Mouse (Mus musculus) adrenal gland, adult 2 months (tissue): ENCODE results near the gene Cdc42ep1. TPM values are rescaled to one million over a fixed set of nuclear protein-coding genes. Genes with fewer than 3 reads are reported as not detected.

Experiments
- DNase-seq: peaks from one replicate; pipeline ENCODE4 v3.0.0; 2021
- polyA plus RNA-seq: library from polyadenylated mRNA; depleted of rRNA; stranded (reverse); fragments of >200 nt; gene quantifications from 2 replicates; pipeline ENCODE4 v1.2.3, GENCODE M21; 2012
- total RNA-seq, 2 experiments: library from RNA; stranded (reverse); gene quantifications; 2 replicates each; pipeline ENCODE4 v1.2.3; 2021

Gene Cdc42ep1
- total and polyA plus RNA-seq, 3 experiments: 36.9 to 100 (median 57.2) TPM

GRCm38 (mm10) chr15:78849485-78849884, 7.1 kb downstream of the Cdc42ep1 start:
- DNase-seq: no peak

DNA sequence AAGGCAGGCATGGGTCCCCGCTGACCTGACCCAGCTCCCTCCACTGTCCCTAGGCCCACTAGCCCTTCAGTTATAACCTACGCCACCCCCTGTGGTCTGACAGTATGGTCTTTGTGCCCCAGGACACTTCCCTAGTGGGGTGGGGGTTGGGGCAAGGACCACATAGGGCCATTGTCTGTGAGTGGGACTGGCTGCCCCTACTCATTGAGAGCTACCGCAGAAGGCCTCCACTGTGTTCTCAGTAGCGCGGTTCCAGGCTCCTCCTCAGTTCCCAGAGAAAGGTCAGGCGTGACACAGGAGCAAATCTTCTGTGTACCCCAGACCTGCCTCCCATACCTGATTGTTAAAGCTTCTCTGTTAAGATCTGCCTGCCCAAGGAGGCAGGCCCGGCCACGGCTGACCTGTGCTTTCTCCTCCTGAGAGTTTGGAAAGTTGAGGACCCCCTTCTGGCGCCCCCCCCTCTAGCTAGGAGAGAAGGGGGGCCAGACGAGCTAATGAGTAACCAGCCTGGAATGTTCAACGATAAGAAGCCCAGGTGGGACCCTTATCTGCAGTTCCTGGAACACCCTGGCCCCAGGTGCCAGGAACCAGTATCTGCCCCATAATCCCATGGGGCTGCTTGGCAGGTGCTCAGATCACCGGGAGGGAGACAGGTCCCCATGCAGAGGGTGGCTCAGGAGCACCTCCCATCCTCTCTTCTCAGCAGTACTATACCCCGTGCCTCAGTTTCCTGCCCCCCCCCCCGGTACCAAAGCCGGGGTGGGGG, 7.8 kb downstream of the Cdc42ep1 start:
- DNase-seq: no peak

- DNase-seq: no peak
Observed at GRCm38 (mm10) chr15:78850944-78851343, 8.5 kb downstream of the Cdc42ep1 start.

GRCm38 (mm10) chr15:78851505-78852153, 9.2 kb downstream of the Cdc42ep1 start:
- DNase-seq: peak; percentile 91

GRCm38 (mm10) chr15:78855303-78855965, 13.0 kb downstream of the Cdc42ep1 start, which contains the start of gene Lgals2:
Lgals2 (minus strand) TSS chr15:78855529.
- no peak for DNase-seq

- DNase-seq: peak; percentile 51
Observed at GRCm38 (mm10) chr15:78857009-78857408, 14.6 kb downstream of the Cdc42ep1 start.

GRCm38 (mm10) chr15:78859311-78859710, 16.9 kb downstream of the Cdc42ep1 start:
- no peak for DNase-seq

DNA sequence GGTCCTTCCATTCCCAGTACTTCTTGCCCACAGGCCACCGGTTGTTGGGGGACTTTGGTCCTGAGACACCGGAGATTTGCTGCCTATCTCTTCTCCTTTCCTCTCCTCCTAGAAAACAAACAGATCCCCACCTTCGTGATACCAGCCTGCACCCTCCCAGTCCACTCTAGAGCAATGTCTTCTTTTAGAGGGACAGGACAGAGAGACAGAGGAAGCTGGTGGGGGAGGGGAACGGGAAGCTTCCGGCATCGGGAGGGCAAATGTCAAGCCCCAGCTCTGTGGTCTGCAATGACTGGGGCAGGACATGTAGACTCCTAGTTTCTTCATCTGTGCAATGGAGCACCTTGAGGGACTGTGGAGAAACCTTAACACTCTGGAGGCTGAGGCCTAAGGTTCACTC, 17.3 kb downstream of the Cdc42ep1 start:
- DNase-seq: no peak

DNA sequence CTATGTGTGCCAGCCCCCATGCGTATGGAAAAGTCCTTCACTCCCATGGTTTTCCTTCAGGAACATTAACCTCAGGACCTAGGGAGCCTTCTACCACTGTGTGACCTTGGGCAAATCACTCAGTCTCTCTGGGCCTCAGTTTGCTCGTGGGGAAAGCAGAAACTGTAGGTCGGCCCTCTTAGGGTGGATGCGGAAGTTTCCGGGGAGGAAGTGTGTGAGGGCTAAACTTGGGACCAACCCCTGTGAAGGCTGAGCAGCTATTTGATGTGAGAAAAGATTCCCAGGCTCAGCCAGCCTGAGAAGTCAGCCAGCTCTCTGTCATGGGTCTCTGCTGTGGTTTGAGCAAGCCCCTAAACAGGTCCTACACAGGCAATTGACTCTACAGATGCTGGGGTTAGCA, 19.9 kb downstream of the Cdc42ep1 start:
- DNase-seq: no peak

DNA sequence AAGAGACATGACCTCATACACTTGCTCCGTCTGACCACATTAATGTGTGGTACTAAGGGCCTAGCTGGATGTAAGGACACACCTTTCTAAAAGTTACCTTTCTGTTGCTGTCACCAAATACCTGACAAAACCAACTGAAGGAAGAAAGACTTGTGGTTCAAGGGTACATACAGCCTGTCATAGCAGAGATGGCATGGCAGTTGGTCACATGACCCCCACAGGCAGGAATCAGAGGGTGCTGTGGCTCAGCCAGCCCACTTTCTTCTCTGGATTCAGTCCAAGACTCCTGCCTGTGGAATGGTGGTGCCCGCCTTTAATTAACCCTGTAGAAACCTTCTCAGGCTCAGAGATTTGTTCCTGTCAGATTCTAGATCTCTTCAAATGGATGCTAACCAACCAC, 20.7 kb downstream of the Cdc42ep1 start:
- DNase-seq: no peak

- no peak for DNase-seq
Observed at GRCm38 (mm10) chr15:78863852-78864253, 21.4 kb downstream of the Cdc42ep1 start.

DNA sequence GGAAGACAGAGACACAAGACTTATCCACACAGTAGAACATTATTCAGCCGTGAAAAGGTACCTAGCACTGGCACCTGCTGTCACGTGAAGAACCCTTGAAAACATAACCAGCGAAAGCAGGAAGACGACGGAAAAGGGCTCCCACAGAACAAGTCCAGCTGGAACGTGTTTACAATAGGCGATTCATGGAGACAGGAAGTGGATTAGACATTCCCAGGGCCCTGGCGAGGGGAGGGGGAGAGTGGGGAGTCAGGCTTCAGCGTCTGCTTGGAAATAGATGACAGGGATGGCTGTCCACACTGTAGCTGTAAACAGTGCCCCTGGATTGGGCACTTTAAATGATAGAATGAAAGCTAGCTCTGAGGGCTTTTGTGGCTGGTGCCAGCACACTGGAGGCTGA, 26.0 kb downstream of the Cdc42ep1 start:
- DNase-seq: no peak

- no peak for DNase-seq
Observed at GRCm38 (mm10) chr15:78868826-78869233, 26.4 kb downstream of the Cdc42ep1 start.

- DNase-seq: no peak
Observed at GRCm38 (mm10) chr15:78869775-78870174, 27.4 kb downstream of the Cdc42ep1 start.

DNA sequence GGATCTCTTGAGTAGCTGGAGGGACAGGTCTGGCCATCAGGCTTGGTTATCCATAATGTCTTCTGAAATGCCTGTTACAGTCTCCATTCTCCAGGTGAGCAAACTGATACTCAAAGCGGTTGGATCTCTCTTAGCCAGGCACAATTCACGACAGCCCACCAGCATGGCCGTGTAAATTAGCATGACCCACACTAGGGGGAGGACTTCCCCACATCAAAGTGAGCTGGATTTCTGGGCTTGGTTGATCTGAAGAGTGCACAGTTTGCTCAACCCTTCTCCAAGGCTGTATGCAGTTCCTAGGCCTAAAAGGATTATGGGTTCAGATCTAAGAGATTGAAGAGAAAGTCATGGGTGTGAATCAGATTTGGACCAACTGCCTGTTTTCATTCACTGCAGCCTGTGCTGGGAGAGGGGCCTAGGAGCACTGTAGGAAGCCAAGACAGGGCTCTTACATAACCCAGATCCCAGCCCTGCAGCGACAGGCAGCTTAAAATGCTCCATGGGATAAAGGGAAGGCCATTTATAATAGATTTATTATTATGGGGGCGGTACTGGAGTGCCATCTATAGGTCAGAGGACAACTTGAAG, 29.7 kb downstream of the Cdc42ep1 start:
- DNase-seq: no peak

DNA sequence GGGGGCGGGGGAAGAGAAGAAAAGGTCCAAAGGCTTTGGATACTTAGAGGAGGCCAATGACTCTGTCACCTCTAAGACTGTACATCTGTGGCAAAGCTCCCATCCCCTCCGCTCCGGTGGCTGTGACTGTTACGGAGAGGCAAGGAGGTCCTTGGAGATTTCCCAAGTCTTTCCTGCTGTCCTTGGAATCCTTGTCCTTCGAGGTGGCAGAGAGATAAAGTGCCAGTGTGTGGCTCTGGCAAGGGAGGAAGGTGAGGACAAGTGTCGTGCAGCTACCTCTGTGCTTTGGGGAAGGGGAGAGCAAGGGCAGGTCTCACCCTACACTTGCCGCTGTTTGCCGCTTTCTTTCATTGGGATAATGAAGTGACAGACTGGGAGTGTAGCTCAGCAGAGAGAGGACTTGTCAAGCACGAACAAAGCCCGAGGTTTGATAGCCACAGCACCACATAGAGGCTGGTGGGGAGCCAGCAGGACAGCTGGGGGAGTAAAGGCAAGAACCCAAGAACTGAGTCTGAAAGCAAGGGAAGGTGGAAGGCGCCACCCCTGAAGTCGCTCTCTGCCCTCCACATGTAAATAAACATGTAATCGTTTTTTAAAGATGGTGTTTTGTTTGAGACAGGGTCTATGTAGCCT, 31.5 kb downstream of the Cdc42ep1 start:
- DNase-seq: no peak

DNA sequence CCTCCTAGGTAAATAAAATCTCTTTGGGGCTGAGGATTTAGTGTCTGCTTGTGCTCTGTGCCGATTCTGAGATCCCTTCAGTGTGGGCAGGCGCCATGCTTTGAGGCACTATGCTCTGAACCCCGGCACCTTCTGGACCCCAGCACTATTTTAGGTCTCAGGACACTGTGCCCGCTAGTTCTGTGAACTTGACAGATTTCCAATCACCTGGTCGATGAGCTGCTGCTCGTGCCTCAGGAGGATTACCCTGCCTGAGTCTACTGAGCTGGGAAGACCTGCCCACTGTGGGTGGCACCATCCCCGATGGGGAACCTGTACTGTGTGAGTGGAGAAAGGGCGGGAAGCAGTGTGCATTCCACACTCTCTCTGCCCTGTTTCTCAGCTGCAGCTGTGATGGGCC, 32.6 kb downstream of the Cdc42ep1 start:
- no peak for DNase-seq

DNA sequence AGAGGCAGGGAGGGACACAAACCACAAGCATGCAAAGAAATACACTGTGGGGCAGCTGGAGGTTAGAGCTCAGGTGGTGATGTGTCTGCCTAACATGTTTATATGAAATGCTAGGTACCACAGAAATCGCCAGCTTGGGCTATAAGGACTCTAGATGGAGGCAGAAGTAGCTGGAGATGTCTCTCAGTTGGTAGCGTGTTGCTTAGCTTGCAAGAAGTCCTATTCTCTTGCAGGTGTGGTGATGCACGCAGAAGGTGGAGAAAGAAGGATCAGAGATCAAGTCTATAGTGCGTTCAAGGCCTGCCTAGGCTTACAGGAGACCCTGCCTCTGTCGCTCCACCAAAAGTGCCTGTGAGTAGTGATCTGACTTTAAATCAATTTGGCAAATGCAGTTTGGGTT, 33.1 kb downstream of the Cdc42ep1 start:
- DNase-seq: no peak

- peak; percentile 86 for DNase-seq
Observed at GRCm38 (mm10) chr15:78876258-78876696, 33.9 kb downstream of the Cdc42ep1 start.

DNA sequence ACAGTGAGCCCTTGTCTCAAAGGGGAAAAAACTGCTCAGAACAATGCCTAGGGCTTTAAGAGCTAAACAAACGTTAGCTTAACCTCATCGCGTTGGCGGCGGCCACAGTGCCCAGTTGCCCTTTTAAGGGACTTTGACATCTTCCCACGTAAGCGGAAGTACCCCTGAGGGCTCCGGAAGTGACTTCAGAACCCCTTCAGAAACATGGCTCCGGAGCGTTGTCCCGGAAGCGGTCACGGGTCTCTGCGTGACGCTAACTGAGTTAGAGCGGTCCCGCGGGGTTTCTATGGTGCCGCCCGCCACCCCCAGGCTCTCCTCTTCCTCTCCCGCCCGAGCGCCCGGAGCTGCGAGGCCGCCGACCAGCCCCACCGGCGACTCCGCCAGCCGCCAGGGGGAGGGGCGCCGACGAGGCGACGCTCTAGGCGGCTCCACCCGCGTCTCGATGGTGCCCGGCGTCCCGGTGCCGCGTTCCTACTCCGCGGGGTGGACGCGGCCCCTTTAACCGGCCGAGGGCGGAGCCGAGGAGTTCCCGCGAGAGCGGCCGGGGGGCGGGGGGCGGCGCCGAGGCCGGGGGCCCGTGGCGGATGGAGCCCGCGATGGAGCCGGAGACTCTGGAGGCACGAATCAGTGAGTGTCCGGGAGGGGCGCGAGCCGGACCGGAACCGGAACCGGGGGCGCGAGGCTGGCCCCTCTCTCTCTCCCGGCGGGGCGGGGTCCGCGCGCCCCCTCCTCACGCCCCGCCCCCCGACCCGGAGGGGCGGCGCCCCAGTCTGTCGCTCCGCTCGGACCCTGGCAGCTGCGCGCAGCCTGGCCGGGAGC, 34.8 kb downstream of the Cdc42ep1 start, which contains the start of gene Gga1:
Gga1 (plus strand) TSS at position 200 of the 819 bp plus-strand sequence.
- DNase-seq: peak; percentile 95

DNA sequence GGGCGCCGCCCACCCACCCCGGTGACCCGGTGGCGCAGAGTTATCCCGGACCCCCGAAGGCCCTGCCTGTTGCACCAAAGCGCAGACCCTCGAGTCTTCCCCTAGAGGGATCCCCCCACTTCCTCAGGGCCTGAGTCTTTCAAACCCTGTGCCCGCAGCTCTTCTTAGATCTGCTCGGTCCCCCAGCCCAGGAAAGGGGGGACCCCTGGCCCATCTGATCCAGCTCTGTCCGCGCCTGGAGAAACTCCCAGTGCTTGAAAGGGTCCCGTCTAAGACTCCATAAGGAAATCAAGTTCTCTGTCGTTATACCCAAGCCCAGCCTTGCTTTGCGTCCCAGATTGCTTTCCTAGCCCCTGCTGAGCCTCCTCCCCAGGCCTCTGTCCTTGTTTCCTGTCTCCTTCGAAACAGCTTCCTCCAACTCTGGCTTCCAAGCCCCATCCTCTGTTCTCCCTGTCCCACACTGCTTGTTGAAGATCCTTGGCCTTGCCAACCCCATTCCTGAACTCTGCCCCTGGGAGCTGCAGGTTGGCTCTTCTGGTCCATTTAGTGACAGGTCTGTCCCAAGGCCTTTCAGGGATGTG, 35.5 kb downstream of the Cdc42ep1 start:
- DNase-seq: peak; percentile 43
